Mouse (Mus musculus): ENCODE measurements around the gene Zc3h4. TPM values are rescaled to one million over a fixed set of nuclear protein-coding genes. Genes with fewer than 3 reads are reported as not detected.

Gene Zc3h4
- polyA plus RNA-seq, 1 experiment from 2014 or later = 18.6 TPM

- ATAC-seq (replicated peaks; ENCODE audit: low FRiP score) (no peak), DNase-seq (ENCODE audit: low spot score) (no peak)
- Histone ChIP-seq H3K4me1 (replicated peaks; ENCODE audit: control insufficient read depth, insufficient read depth, low read length) (peaks cover 9% of the 10 kb centered on the region), H3K9me3 (ENCODE audit: control insufficient read depth, low read length) (no peaks in the 10 kb centered on the region), H3K27me3 (replicated peaks; ENCODE audit: control insufficient read depth, insufficient read depth, low read length) (peaks cover 73% of the 10 kb centered on the region), H3K9ac (ENCODE audit: low read depth, low read length) (no peak overlapping the region), H3K36me3 (ENCODE audit: control insufficient read depth, insufficient read depth, low read length) (no peaks in the 10 kb centered on the region), H3K27ac (ENCODE audit: low read depth, low read length) (no peak overlapping the region), H3K4me2 (peak overlapping the region; percentile 19), H3K4me3 (ENCODE audit: low read depth, low read length) (no peak overlapping the region)
- WGBS = 5% methylated on average over 33 of the region's 33 CpGs
These were observed 73.7 kb downstream of the Zc3h4 start for GRCm38 (mm10) chr7:16474445-16474844.

DNA sequence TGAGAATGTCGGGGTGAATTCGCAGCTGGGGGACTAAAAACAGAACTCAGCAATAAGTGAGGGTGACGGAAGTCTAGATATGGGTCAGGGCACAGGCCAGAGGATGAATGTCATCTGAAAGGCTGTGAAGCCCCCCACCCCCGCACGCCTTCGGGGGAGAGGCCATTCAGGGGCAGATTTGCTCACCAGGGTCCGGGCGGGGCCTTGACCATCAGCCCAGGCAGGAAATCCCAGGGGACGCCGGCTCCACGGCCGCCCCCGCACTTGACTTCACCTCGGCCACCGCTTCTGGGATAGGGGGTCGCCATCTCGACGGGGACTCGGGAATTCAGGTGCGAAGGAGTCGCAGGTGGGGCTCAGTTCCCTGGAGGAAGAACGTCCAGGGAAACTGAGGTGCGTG lies 74.6 kb downstream of the Zc3h4 start:
- Histone ChIP-seq H3K4me3 (ENCODE audit: low read depth, low read length) (peak overlapping the region; percentile 34), H3K27me3 (replicated peaks; ENCODE audit: control insufficient read depth, insufficient read depth, low read length) (peaks cover 73% of the 10 kb centered on the region), H3K27ac (ENCODE audit: low read depth, low read length) (no peak overlapping the region), H3K4me2 (peak overlapping the region; percentile 57), H3K9me3 (ENCODE audit: control insufficient read depth, low read length) (no peaks in the 10 kb centered on the region), H3K4me1 (replicated peaks; ENCODE audit: control insufficient read depth, insufficient read depth, low read length) (peaks cover 9% of the 10 kb centered on the region), H3K9ac (ENCODE audit: low read depth, low read length) (no peak overlapping the region), H3K36me3 (ENCODE audit: control insufficient read depth, insufficient read depth, low read length) (no peaks in the 10 kb centered on the region)
- no peak for DNase-seq (ENCODE audit: low spot score)
- ATAC-seq (replicated peaks; ENCODE audit: low FRiP score) = no peak
- 4% methylated on average over 23 of the region's 23 CpGs for WGBS

- no peak overlapping the region for H3K27ac ChIP-seq (ENCODE audit: low read depth, low read length)
- H3K4me1 ChIP-seq (replicated peaks; ENCODE audit: control insufficient read depth, insufficient read depth, low read length) = peaks cover 9% of the 10 kb centered on the region
- no peak overlapping the region for H3K9ac ChIP-seq (ENCODE audit: low read depth, low read length)
- WGBS = 2% methylated on average over 42 of the region's 59 CpGs
- no peaks in the 10 kb centered on the region for H3K36me3 ChIP-seq (ENCODE audit: control insufficient read depth, insufficient read depth, low read length)
- H3K4me2 ChIP-seq = peak overlapping the region; percentile 57
- H3K27me3 ChIP-seq (replicated peaks; ENCODE audit: control insufficient read depth, insufficient read depth, low read length) = peaks cover 67% of the 10 kb centered on the region
- 0 out of 2 replicates have a peak, but pooled peaks have one; percentile 7 for ATAC-seq (replicated peaks; ENCODE audit: low FRiP score)
- no peak for DNase-seq (ENCODE audit: low spot score)
- peak overlapping the region; percentile 34 for H3K4me3 ChIP-seq (ENCODE audit: low read depth, low read length)
- H3K9me3 ChIP-seq (ENCODE audit: control insufficient read depth, low read length) = no peaks in the 10 kb centered on the region
These were observed 75.3 kb downstream of the Zc3h4 start for GRCm38 (mm10) chr7:16475764-16476599.

GRCm38 (mm10) chr7:16476600-16476989 lies 75.9 kb downstream of the Zc3h4 start:
- no peak for DNase-seq (ENCODE audit: low spot score)
- ATAC-seq (replicated peaks; ENCODE audit: low FRiP score) = 0 out of 2 replicates have a peak, but pooled peaks have one; percentile 20

GRCm38 (mm10) chr7:16477628-16478027 lies 76.9 kb downstream of the Zc3h4 start, which contains the start of gene Npas1:
Npas1 (minus strand) TSS chr7:16477728.
- Histone ChIP-seq H3K9me3 (ENCODE audit: control insufficient read depth, low read length) (no peaks in the 10 kb centered on the region), H3K4me2 (peak within 1 kb of the TSS; percentile 57), H3K27ac (ENCODE audit: low read depth, low read length) (no peak within 1 kb of the TSS), H3K27me3 (replicated peaks; ENCODE audit: control insufficient read depth, insufficient read depth, low read length) (peaks cover 53% of the 10 kb centered on the region), H3K4me1 (replicated peaks; ENCODE audit: control insufficient read depth, insufficient read depth, low read length) (peaks cover 9% of the 10 kb centered on the region), H3K36me3 (ENCODE audit: control insufficient read depth, insufficient read depth, low read length) (no peaks in the 10 kb centered on the region), H3K9ac (ENCODE audit: low read depth, low read length) (no peak within 1 kb of the TSS), H3K4me3 (ENCODE audit: low read depth, low read length) (peak within 1 kb of the TSS; percentile 34)
- DNase-seq (ENCODE audit: low spot score) (no peak), ATAC-seq (replicated peaks; ENCODE audit: low FRiP score) (no peak)
- 83% methylated on average over 8 of the region's 8 CpGs for WGBS

More at GRCm38 (mm10) chr7:16476600-16476989, 75.9 kb downstream of the Zc3h4 start:
- H3K4me1 ChIP-seq (replicated peaks; ENCODE audit: control insufficient read depth, insufficient read depth, low read length) = peaks cover 9% of the 10 kb centered on the region
- no peak overlapping the region for H3K27ac ChIP-seq (ENCODE audit: low read depth, low read length)
- no peaks in the 10 kb centered on the region for H3K9me3 ChIP-seq (ENCODE audit: control insufficient read depth, low read length)
- H3K4me3 ChIP-seq (ENCODE audit: low read depth, low read length) = peak overlapping the region; percentile 34
- H3K36me3 ChIP-seq (ENCODE audit: control insufficient read depth, insufficient read depth, low read length) = no peaks in the 10 kb centered on the region
- H3K4me2 ChIP-seq = peak overlapping the region; percentile 57
- peaks cover 62% of the 10 kb centered on the region for H3K27me3 ChIP-seq (replicated peaks; ENCODE audit: control insufficient read depth, insufficient read depth, low read length)
- 3% methylated on average over 34 of the region's 34 CpGs for WGBS
- no peak overlapping the region for H3K9ac ChIP-seq (ENCODE audit: low read depth, low read length)

Other genes starting within 250 kb of the Zc3h4 start
- 14.2 and 17.7 TPM in 2 replicates for gene Meis3, start 225.8 kb upstream of the Zc3h4 start, polyA plus RNA-seq (2014; fragmentation: Nextera tagmentation; extraction: Ambion mirVana)
- gene Dhx34, start 178.9 kb upstream of the Zc3h4 start, polyA plus RNA-seq (2014; fragmentation: Nextera tagmentation; extraction: Ambion mirVana) = 13.8 and 14.4 TPM in 2 replicates
- 1.3 and 1.8 TPM in 2 replicates for gene C5ar2, start 156.8 kb upstream of the Zc3h4 start, polyA plus RNA-seq (2014; fragmentation: Nextera tagmentation; extraction: Ambion mirVana)
- gene C5ar1, start 141.4 kb upstream of the Zc3h4 start, polyA plus RNA-seq (2014; fragmentation: Nextera tagmentation; extraction: Ambion mirVana) = 2.8 and 3.4 TPM in 2 replicates
- 9.3 and 10.6 TPM in 2 replicates for gene Inafm1, start 127.3 kb upstream of the Zc3h4 start, polyA plus RNA-seq (2014; fragmentation: Nextera tagmentation; extraction: Ambion mirVana)
- 21.7 and 25.3 TPM in 2 replicates for gene Ccdc9, start 114.1 kb upstream of the Zc3h4 start, polyA plus RNA-seq (2014; fragmentation: Nextera tagmentation; extraction: Ambion mirVana)
- gene Bbc3, start 92.5 kb upstream of the Zc3h4 start, polyA plus RNA-seq (2014; fragmentation: Nextera tagmentation; extraction: Ambion mirVana) = 4.7 and 6.4 TPM in 2 replicates
- 267 and 287 TPM in 2 replicates for gene Sae1, start 13.1 kb upstream of the Zc3h4 start, polyA plus RNA-seq (2014; fragmentation: Nextera tagmentation; extraction: Ambion mirVana)
- gene Tmem160, start 51.9 kb downstream of the Zc3h4 start, polyA plus RNA-seq (2014; fragmentation: Nextera tagmentation; extraction: Ambion mirVana) = 54.4 and 54.5 TPM in 2 replicates
- gene Npas1, start 76.8 kb downstream of the Zc3h4 start, polyA plus RNA-seq (2014; fragmentation: Nextera tagmentation; extraction: Ambion mirVana) = 0.18 and 0.22 TPM in 2 replicates
- 9.1 and 11.5 TPM in 2 replicates for gene Arhgap35, start 214.1 kb downstream of the Zc3h4 start, polyA plus RNA-seq (2014; fragmentation: Nextera tagmentation; extraction: Ambion mirVana)

Measured in liver, embryonic 11.5 days (tissue).